Mouse (Mus musculus) small intestine, adult 2 months (tissue): Measurements from ENCODE around the gene Ccdc130.

Experiments used
- CTCF ChIP-seq: fragments of 200-500 bp; IDR thresholded peaks from 2 replicates; pipeline ENCODE4 v1.5.1; 2012; ENCODE audit warnings: low read depth, mild to moderate bottlenecking, control low read depth, inconsistent platforms, low read length, moderate library complexity, mixed read lengths; ENCODE audit not compliant: insufficient replicate concordance, insufficient read length; ENCODE audit errors: extremely low read depth
- POLR2A ChIP-seq: fragments of 200-500 bp; IDR thresholded peaks from 2 replicates; pipeline ENCODE4 v1.6.1; 2012; ENCODE audit warnings: low read depth, mild to moderate bottlenecking, control low read depth, inconsistent platforms, low read length, moderate library complexity

DNA sequence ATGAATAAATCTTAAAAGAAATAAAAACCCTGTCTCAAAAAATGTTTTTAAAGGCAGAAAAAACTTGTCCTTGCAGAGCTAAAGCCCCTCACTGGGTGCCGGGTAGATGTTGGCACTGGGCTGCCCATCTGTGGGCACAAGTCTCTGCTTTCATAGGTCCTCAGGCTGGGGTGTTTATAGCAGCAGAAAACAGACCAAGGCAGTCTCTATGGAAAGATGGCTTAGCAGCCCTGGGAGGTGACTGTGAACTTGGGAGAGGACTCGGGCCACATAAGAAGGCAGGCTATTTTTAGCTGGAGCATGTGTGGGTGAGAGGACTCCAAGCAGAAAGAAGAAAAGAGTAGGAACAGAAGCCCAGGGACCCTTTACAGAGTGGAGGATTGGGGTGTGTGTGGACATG lies 33.8 kb upstream of the Ccdc130 start:
- no peak for TF ChIP-seq POLR2A
- TF ChIP-seq CTCF = no peak
